Mouse (Mus musculus) intestine, embryonic 15.5 days (tissue): ENCODE measurements at regions not wholly inside any gene's neighbourhood (a gene's known extent, or its start where the extent isn't known, plus 50 kb on each side); places are given as distances from the start of the nearest gene placed in this dataset.

Experiments used
- ATAC-seq: fragments of 200-750 bp; cut with Nextera tagmentation; 2 replicates; pipeline ENCODE4 v1.8.0; 2017; ENCODE audit warnings: moderate TSS enrichment, moderate library complexity
- H3K27ac ChIP-seq: fragments of 300-500 bp; sonication (generic); 2 replicates; pipeline ENCODE4 v1.5.1; 2015; ENCODE audit warnings: mild to moderate bottlenecking, inconsistent platforms
- H3K27me3 ChIP-seq: fragments of 300-500 bp; sonication (generic); replicated peaks from 2 replicates; pipeline ENCODE4 v1.6.1; 2015; ENCODE audit warnings: inconsistent platforms
- H3K36me3 ChIP-seq: fragments of 300-500 bp; sonication (generic); 2 replicates; pipeline ENCODE4 v1.6.1; 2015; ENCODE audit warnings: inconsistent platforms
- H3K4me1 ChIP-seq: fragments of 300-500 bp; sonication (generic); replicated peaks from 2 replicates; pipeline ENCODE4 v1.6.1; 2015; ENCODE audit warnings: inconsistent platforms
- H3K4me2 ChIP-seq: fragments of 300-500 bp; sonication (generic); replicated peaks from 2 replicates; pipeline ENCODE4 v1.6.1; 2015; ENCODE audit warnings: mild to moderate bottlenecking, inconsistent platforms
- H3K4me3 ChIP-seq: fragments of 300-500 bp; sonication (generic); replicated peaks from 2 replicates; pipeline ENCODE4 v1.5.1; 2015; ENCODE audit warnings: inconsistent platforms
- H3K9ac ChIP-seq: fragments of 300-500 bp; sonication (generic); 2 replicates; pipeline ENCODE4 v1.6.1; 2015; ENCODE audit warnings: inconsistent platforms
- H3K9me3 ChIP-seq: fragments of 300-500 bp; sonication (generic); 2 replicates; pipeline ENCODE4 v1.6.1; 2016; ENCODE audit warnings: inconsistent platforms
- WGBS: fragments of 180-500 bp; shearing (Covaris S2); methylation state at CpG from one replicate; pipeline ENCODE4 v1.1.7; 2015; 5-methylcytosine and 5-hydroxymethylcytosine counted together

- Histone ChIP-seq H3K4me2 (no peak overlapping the region), H3K27ac (no peak overlapping the region), H3K9ac (no peak overlapping the region), H3K4me1 (no peaks in the 10 kb centered on the region), H3K36me3 (no peaks in the 10 kb centered on the region), H3K4me3 (no peak overlapping the region), H3K27me3 (no peaks in the 10 kb centered on the region), H3K9me3 (no peaks in the 10 kb centered on the region)
- 73% methylated on average over 3 of the region's 3 CpGs for WGBS
- ATAC-seq, result no peak
Measured at GRCm38 (mm10) chr19:14319677-14320191, 278.1 kb downstream of the Tle4 start.

- H3K27me3 ChIP-seq, result no peaks in the 10 kb centered on the region
- H3K36me3 ChIP-seq, result no peaks in the 10 kb centered on the region
- H3K4me2 ChIP-seq, result no peak overlapping the region
- no peak for ATAC-seq
- 80% methylated on average over 9 of the region's 9 CpGs for WGBS
- no peak overlapping the region for H3K9ac ChIP-seq
- no peaks in the 10 kb centered on the region for H3K4me1 ChIP-seq
- H3K27ac ChIP-seq, result no peak overlapping the region
- H3K4me3 ChIP-seq, result no peak overlapping the region
- no peaks in the 10 kb centered on the region for H3K9me3 ChIP-seq
Measured at GRCm38 (mm10) chr19:14325353-14326052, 272.3 kb downstream of the Tle4 start.

- WGBS, result 36% methylated on average over 6 of the region's 6 CpGs
- no peak overlapping the region for H3K4me3 ChIP-seq
Measured at GRCm38 (mm10) chr19:14333041-14334012, 264.5 kb downstream of the Tle4 start.

GRCm38 (mm10) chr19:14337025-14337424 lies 260.8 kb downstream of the Tle4 start:
- WGBS, result 50% methylated on average over 5 of the region's 5 CpGs
- H3K27me3 ChIP-seq, result no peaks in the 10 kb centered on the region

More at GRCm38 (mm10) chr19:14333041-14334012, 264.5 kb downstream of the Tle4 start:
- H3K27ac ChIP-seq, result no peak overlapping the region
- ATAC-seq, result no peak
- no peak overlapping the region for H3K4me2 ChIP-seq
- no peaks in the 10 kb centered on the region for H3K27me3 ChIP-seq
- H3K9me3 ChIP-seq, result no peaks in the 10 kb centered on the region
- H3K4me1 ChIP-seq, result no peaks in the 10 kb centered on the region
- no peaks in the 10 kb centered on the region for H3K36me3 ChIP-seq
- no peak overlapping the region for H3K9ac ChIP-seq

GRCm38 (mm10) chr19:14340759-14341158 lies 257.1 kb downstream of the Tle4 start:
- H3K4me2 ChIP-seq, result no peak overlapping the region
- H3K36me3 ChIP-seq, result no peaks in the 10 kb centered on the region
- H3K9ac ChIP-seq, result no peak overlapping the region
- H3K27ac ChIP-seq, result no peak overlapping the region
- no peaks in the 10 kb centered on the region for H3K27me3 ChIP-seq
- no peak overlapping the region for H3K4me3 ChIP-seq
- no peaks in the 10 kb centered on the region for H3K4me1 ChIP-seq
- ATAC-seq, result no peak
- WGBS, result 73% methylated on average over 2 of the region's 2 CpGs
- H3K9me3 ChIP-seq, result no peaks in the 10 kb centered on the region

More at GRCm38 (mm10) chr19:14337025-14337424, 260.8 kb downstream of the Tle4 start:
- no peak overlapping the region for H3K9ac ChIP-seq
- no peak overlapping the region for H3K27ac ChIP-seq
- no peaks in the 10 kb centered on the region for H3K4me1 ChIP-seq
- no peak overlapping the region for H3K4me3 ChIP-seq
- no peaks in the 10 kb centered on the region for H3K36me3 ChIP-seq
- no peak overlapping the region for H3K4me2 ChIP-seq
- ATAC-seq, result no peak
- no peaks in the 10 kb centered on the region for H3K9me3 ChIP-seq

- Histone ChIP-seq H3K9me3 (no peaks in the 10 kb centered on the region), H3K9ac (no peak overlapping the region), H3K27me3 (no peaks in the 10 kb centered on the region), H3K4me2 (no peak overlapping the region), H3K4me1 (no peaks in the 10 kb centered on the region), H3K36me3 (no peaks in the 10 kb centered on the region), H3K4me3 (no peak overlapping the region), H3K27ac (no peak overlapping the region)
- ATAC-seq, result no peak
- 73% methylated on average over 5 of the region's 5 CpGs for WGBS
Measured at GRCm38 (mm10) chr19:14343890-14344289, 254.0 kb downstream of the Tle4 start.

DNA sequence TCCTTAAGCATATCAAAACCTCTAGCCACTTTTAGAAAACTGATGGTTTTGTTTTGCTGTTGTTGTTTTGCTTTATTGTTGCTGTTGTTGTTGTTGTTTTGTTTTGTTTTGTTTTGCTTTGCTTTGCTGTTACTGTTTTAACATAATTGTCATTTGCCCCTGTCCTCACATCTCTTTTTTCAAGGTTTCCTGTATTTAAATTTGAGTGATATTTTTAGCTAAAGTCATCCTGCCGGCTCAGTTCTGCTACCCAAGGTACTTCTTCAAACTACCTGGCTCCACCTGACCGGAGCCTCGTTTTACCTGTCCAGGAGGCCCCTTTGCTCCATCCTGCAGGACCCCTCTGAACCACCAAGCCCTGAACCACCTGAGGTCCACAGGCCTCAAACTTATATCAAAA lies 253.4 kb downstream of the Tle4 start:
- no peaks in the 10 kb centered on the region for H3K4me1 ChIP-seq
- ATAC-seq, result no peak
- H3K36me3 ChIP-seq, result no peaks in the 10 kb centered on the region
- H3K4me3 ChIP-seq, result no peak overlapping the region
- H3K27me3 ChIP-seq, result no peaks in the 10 kb centered on the region
- no peak overlapping the region for H3K9ac ChIP-seq
- no peaks in the 10 kb centered on the region for H3K9me3 ChIP-seq
- WGBS, result 83% methylated on average over 3 of the region's 3 CpGs
- H3K27ac ChIP-seq, result no peak overlapping the region
- H3K4me2 ChIP-seq, result no peak overlapping the region

GRCm38 (mm10) chr19:14347026-14347425 lies 250.8 kb downstream of the Tle4 start:
- 51% methylated on average over 2 of the region's 2 CpGs for WGBS
- H3K27ac ChIP-seq, result no peak overlapping the region
- H3K27me3 ChIP-seq, result no peaks in the 10 kb centered on the region
- H3K9ac ChIP-seq, result no peak overlapping the region
- H3K4me2 ChIP-seq, result no peak overlapping the region
- H3K4me3 ChIP-seq, result no peak overlapping the region
- H3K9me3 ChIP-seq, result no peaks in the 10 kb centered on the region
- ATAC-seq, result no peak
- no peaks in the 10 kb centered on the region for H3K4me1 ChIP-seq
- H3K36me3 ChIP-seq, result no peaks in the 10 kb centered on the region

DNA sequence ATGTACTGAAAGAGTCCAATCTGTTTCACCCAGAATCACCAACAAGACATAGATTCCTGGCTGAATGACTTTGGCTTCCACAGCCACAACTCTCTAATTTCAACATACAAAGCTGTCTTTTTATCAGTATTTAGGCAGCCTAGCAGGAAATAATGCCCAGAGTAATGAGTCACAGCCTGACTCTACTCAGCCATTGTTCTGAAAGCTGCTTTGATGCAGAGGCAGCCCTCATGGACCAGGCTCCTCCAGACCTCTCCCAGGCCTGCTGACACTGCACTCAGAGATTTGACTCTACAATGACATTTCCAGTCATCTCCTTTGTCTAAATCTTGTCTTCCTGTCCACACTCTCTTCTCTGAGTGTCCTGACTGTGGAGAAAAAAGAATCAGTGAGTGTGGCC lies 250.4 kb downstream of the Tle4 start:
- H3K27ac ChIP-seq, result no peak overlapping the region
- H3K4me2 ChIP-seq, result no peak overlapping the region
- no peaks in the 10 kb centered on the region for H3K27me3 ChIP-seq
- no peaks in the 10 kb centered on the region for H3K36me3 ChIP-seq
- no peak overlapping the region for H3K9ac ChIP-seq
- ATAC-seq, result no peak
- no peaks in the 10 kb centered on the region for H3K4me1 ChIP-seq
- no peak overlapping the region for H3K4me3 ChIP-seq
- no peaks in the 10 kb centered on the region for H3K9me3 ChIP-seq

GRCm38 (mm10) chr19:14349753-14350152 lies 248.1 kb downstream of the Tle4 start:
- no peaks in the 10 kb centered on the region for H3K4me1 ChIP-seq
- H3K36me3 ChIP-seq, result no peaks in the 10 kb centered on the region
- no peak for ATAC-seq
- H3K4me3 ChIP-seq, result no peak overlapping the region
- H3K9ac ChIP-seq, result no peak overlapping the region
- H3K27ac ChIP-seq, result no peak overlapping the region
- H3K9me3 ChIP-seq, result no peaks in the 10 kb centered on the region
- H3K27me3 ChIP-seq, result no peaks in the 10 kb centered on the region
- WGBS, result 77% methylated on average over 2 of the region's 2 CpGs
- H3K4me2 ChIP-seq, result no peak overlapping the region

- H3K9ac ChIP-seq, result no peak overlapping the region
- H3K27ac ChIP-seq, result no peak overlapping the region
- H3K4me1 ChIP-seq, result no peaks in the 10 kb centered on the region
- no peaks in the 10 kb centered on the region for H3K27me3 ChIP-seq
- H3K36me3 ChIP-seq, result no peaks in the 10 kb centered on the region
- ATAC-seq, result no peak
- no peak overlapping the region for H3K4me3 ChIP-seq
- 43% methylated on average over 4 of the region's 4 CpGs for WGBS
- no peak overlapping the region for H3K4me2 ChIP-seq
- no peaks in the 10 kb centered on the region for H3K9me3 ChIP-seq
Measured at GRCm38 (mm10) chr19:14351728-14352340, 246.0 kb downstream of the Tle4 start.

- WGBS, result 90% methylated on average over 3 of the region's 3 CpGs
- Histone ChIP-seq H3K4me2 (no peak overlapping the region), H3K27ac (no peak overlapping the region), H3K36me3 (no peaks in the 10 kb centered on the region), H3K9me3 (no peaks in the 10 kb centered on the region), H3K9ac (no peak overlapping the region), H3K4me3 (no peak overlapping the region), H3K4me1 (no peaks in the 10 kb centered on the region), H3K27me3 (no peaks in the 10 kb centered on the region)
- no peak for ATAC-seq
Measured at GRCm38 (mm10) chr19:14352551-14352950, 245.3 kb downstream of the Tle4 start.
